Mouse (Mus musculus): ENCODE measurements around the gene Clec4g. TPM values are rescaled to one million over a fixed set of nuclear protein-coding genes. Genes with fewer than 3 reads are reported as not detected.
A peak's percentile ranks its signal among the peaks of the same experiment; 100 is the strongest.
"Not testable (repeated sequence)": the region's sequence is repeated elsewhere in the genome, so short reads cannot be mapped to it uniquely, and the experiment has no call there.

Gene Clec4g
- 0.13 and 0.15 TPM in 2 replicates for polyA plus RNA-seq (2012; rRNA removed)

DNA sequence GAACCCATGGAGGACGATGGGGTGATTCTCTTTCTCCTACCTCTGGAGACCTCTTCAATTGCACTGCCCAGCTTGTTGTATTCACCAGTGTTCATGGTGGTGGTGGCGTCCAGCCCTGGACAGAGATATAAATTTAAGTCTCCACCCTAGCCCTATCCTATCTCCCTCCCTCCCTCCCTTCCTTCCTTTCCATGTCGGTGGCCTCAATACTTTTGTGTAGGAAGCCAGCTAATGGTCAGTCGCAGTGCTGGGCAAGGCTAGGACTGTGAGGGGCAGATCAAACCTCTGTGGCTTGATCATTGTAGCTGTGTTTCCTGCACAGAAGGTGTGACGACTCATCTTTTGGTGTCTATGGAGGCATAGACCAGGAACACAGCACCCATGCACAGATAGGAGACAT is at the start of gene Clec4g:
Clec4g (minus strand) TSS at position 101 of the 400 bp plus-strand sequence.
- H3K4me3 ChIP-seq (ENCODE audit: insufficient read depth, low read length) = no peak within 1 kb of the TSS
- no peaks in the 10 kb centered on the region for H3K4me1 ChIP-seq (ENCODE audit: control insufficient read depth, insufficient read depth, low read length)
- H3K27ac ChIP-seq (ENCODE audit: insufficient read depth, low read length) = no peak within 1 kb of the TSS
- TF ChIP-seq CTCF (IDR thresholded peaks at IDR 0.05; ENCODE audit: extremely low read depth, insufficient read depth, low read length) = no peak
- TF ChIP-seq POLR2A (IDR thresholded peaks at IDR 0.05; ENCODE audit: extremely low read depth, insufficient read depth, low read length) = no peak

DNA sequence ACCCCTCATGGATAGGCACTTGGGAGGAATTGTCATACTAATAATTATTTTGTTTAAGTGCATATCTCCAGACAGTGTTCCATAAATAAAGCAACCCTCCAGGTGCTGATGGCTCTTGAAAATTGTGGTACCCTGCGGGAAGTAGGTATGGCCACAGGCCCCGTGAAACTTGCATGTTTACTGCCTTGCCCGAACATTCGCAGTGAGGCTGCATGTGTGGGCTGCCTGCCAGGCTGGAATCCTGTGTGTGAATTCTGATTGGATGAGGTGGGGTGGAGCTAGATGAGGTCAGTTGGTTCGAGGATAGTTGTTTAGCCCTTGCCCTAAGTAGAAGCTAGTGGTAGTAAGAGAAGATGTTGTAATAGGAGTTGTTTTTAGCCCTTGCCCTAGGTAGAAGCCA is 48.2 kb upstream of the Clec4g start:
- H3K4me1 ChIP-seq (ENCODE audit: control insufficient read depth, insufficient read depth, low read length); H3K27ac ChIP-seq (ENCODE audit: insufficient read depth, low read length); H3K4me3 ChIP-seq (ENCODE audit: insufficient read depth, low read length): not testable (repeated sequence)

DNA sequence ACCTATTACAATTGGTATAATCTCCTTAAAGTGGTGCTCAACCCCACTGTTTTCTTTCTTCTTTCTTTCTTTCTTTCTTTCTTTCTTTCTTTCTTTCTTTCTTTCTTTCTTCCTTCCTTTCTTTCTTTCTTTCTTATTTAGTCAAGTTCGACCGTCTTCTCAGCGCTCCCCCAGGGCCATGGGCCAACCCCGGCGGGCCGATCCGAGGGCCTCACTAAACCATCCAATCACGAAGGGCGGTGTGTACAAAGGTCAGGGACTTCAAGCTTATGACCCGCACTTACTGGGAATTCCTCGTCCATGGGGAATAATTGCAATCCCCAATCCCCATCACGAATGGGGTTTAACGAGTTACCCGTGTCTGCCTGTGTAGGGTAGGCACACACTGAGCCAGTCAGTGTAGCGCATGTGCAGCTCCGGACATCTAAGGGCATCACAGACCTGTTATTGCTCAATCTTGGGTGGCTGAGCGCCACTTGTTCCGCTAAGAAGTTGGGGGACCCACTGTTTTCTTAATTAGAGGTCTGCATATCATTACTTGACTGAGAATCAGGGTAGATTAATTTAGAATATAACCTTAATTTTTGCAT is 33.9 kb upstream of the Clec4g start:
- H3K4me3 ChIP-seq (ENCODE audit: insufficient read depth, low read length) = no peak overlapping the region
- no peak overlapping the region for H3K27ac ChIP-seq (ENCODE audit: insufficient read depth, low read length)
- TF ChIP-seq CTCF (IDR thresholded peaks at IDR 0.05; ENCODE audit: extremely low read depth, insufficient read depth, low read length) (no peak), POLR2A (IDR thresholded peaks at IDR 0.05; ENCODE audit: extremely low read depth, insufficient read depth, low read length) (no peak)
- H3K4me1 ChIP-seq (ENCODE audit: control insufficient read depth, insufficient read depth, low read length) = no peaks in the 10 kb centered on the region

DNA sequence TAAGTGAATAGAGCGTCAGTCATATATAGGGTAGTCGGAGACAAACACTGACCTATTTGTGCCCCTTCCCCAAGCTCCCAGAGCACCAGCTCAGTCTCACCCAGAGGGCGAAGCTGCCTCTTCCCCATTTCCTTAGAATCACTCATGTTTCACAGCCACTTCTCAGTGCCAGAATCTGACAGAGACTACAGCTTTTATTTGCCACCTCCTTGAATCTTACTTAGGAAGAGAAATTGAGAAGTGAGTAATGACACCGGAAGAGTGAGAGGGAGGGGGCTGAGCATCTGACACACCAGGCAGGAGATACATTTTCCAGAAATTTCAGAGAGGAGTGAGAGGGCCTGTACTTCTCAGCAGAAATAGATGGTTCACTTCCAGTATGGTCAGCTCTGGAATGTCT is 28.3 kb upstream of the Clec4g start, which contains the start of gene Cd209a:
Cd209a (minus strand) TSS at position 224 of the 400 bp plus-strand sequence.
- no peak for TF ChIP-seq CTCF (IDR thresholded peaks at IDR 0.05; ENCODE audit: extremely low read depth, insufficient read depth, low read length)
- TF ChIP-seq POLR2A (IDR thresholded peaks at IDR 0.05; ENCODE audit: extremely low read depth, insufficient read depth, low read length) = no peak
- H3K4me3 ChIP-seq (ENCODE audit: insufficient read depth, low read length) = no peak within 1 kb of the TSS
- H3K4me1 ChIP-seq (ENCODE audit: control insufficient read depth, insufficient read depth, low read length) = no peaks in the 10 kb centered on the region
- no peak within 1 kb of the TSS for H3K27ac ChIP-seq (ENCODE audit: insufficient read depth, low read length)

DNA sequence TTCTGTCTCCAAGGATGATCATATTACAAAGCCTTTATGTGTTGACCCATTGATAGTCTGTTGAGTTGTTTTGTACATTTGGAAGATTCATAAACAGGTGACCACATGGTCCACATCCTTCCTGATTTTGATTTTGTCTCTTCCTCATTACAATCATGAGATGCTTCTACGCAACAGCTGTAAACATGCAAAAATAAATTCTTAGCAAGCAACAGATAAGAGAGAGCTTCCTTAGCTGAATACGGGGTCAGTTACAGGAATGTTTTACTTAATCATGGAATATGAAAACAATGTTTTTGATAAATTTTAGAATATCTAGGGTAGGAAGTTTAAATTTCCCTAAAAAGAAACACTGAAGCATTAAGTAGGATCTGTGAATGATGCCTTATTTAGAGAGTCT is 16.5 kb upstream of the Clec4g start:
- no peak for TF ChIP-seq POLR2A (IDR thresholded peaks at IDR 0.05; ENCODE audit: extremely low read depth, insufficient read depth, low read length)
- no peak for TF ChIP-seq CTCF (IDR thresholded peaks at IDR 0.05; ENCODE audit: extremely low read depth, insufficient read depth, low read length)
- no peak overlapping the region for H3K27ac ChIP-seq (ENCODE audit: insufficient read depth, low read length)
- H3K4me1 ChIP-seq (ENCODE audit: control insufficient read depth, insufficient read depth, low read length) = no peaks in the 10 kb centered on the region
- H3K4me3 ChIP-seq (ENCODE audit: insufficient read depth, low read length) = no peak overlapping the region

DNA sequence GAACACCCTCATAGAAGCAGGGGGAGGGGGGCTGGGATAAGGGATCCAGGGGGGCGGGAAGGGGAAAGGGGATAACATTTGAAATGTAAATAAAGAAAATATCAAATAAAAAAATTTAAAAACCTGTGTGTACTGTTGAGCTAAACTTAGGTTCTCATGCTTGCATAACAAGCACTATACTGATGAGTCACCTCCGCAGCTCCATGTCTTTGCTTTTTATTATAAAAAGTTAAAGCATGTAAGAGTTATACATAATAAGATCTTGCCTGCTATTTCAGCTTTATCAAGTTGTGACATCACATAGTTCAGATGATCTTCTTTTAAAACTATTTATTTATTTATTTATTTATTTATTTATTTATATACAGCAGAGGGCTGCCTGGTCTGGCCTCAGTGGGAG is 15.1 kb upstream of the Clec4g start:
- no peak overlapping the region for H3K27ac ChIP-seq (ENCODE audit: insufficient read depth, low read length)
- H3K4me3 ChIP-seq (ENCODE audit: insufficient read depth, low read length) = no peak overlapping the region
- no peak for TF ChIP-seq POLR2A (IDR thresholded peaks at IDR 0.05; ENCODE audit: extremely low read depth, insufficient read depth, low read length)
- no peaks in the 10 kb centered on the region for H3K4me1 ChIP-seq (ENCODE audit: control insufficient read depth, insufficient read depth, low read length)

DNA sequence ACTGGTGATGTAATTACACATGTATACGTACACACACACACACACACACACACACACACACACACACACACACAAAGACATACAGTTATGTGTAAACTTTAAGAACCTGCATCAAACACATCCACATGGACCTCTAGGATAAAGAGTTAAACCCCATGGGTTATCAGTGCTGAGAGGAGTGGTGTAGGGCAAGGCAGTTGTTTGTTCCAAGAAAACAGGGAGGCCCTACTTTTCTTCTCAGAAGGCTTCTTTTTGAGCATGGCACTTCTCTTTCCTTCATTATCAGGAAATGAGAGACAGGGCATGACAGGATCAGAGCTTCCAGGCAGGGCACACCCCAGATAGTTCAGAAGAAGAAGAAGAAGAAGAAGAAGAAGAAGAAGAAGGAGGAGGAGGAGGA is 13.6 kb upstream of the Clec4g start:
- no peaks in the 10 kb centered on the region for H3K4me1 ChIP-seq (ENCODE audit: control insufficient read depth, insufficient read depth, low read length)
- TF ChIP-seq POLR2A (IDR thresholded peaks at IDR 0.05; ENCODE audit: extremely low read depth, insufficient read depth, low read length) (no peak), CTCF (IDR thresholded peaks at IDR 0.05; ENCODE audit: extremely low read depth, insufficient read depth, low read length) (no peak)
- H3K27ac ChIP-seq (ENCODE audit: insufficient read depth, low read length) = no peak overlapping the region
- no peak overlapping the region for H3K4me3 ChIP-seq (ENCODE audit: insufficient read depth, low read length)

DNA sequence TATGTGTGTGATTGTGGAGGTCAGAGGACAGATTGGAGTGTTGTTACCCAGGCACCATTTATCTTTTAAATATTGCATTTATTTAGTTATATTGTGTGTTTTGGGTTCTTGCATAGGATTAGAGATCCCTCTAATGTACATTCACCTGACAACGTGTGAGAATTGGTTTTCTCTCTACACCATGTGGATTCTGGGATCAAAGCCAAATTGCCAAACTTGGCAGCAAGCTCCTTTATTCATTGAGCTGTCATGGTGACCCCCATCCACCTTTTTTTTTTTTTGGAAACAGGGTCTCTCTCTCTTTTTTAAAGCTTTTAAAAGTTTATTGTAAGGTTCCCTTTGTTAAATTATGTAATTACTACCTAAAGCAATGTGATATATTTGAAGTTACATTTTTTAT is 590 bp upstream of the Clec4g start:
- no peak for TF ChIP-seq CTCF (IDR thresholded peaks at IDR 0.05; ENCODE audit: extremely low read depth, insufficient read depth, low read length)
- no peak for TF ChIP-seq POLR2A (IDR thresholded peaks at IDR 0.05; ENCODE audit: extremely low read depth, insufficient read depth, low read length)
- no peak overlapping the region for H3K27ac ChIP-seq (ENCODE audit: insufficient read depth, low read length)
- H3K4me3 ChIP-seq (ENCODE audit: insufficient read depth, low read length) = no peak overlapping the region
- no peaks in the 10 kb centered on the region for H3K4me1 ChIP-seq (ENCODE audit: control insufficient read depth, insufficient read depth, low read length)

DNA sequence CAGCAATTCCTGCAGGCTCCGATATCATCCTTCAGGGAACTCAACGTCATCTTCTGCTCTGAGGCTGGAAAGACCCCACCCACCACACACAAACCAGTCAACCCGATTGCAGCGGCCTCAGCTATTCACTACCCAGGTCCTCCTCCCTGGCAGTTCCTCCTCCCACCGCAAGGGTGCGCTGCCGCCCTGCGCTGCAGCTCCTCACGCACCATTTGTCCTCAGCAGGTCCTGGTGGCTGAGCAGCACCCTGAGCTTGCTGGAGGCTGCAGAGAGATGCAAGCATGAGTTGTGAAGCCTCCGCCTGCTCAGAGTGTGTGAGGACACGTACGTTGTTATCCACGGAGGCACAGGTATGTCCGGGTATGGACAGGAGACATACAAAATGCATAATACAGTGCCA is 1.9 kb downstream of the Clec4g start:
- H3K4me1 ChIP-seq (ENCODE audit: control insufficient read depth, insufficient read depth, low read length) = no peaks in the 10 kb centered on the region
- H3K27ac ChIP-seq (ENCODE audit: insufficient read depth, low read length) = no peak overlapping the region
- H3K4me3 ChIP-seq (ENCODE audit: insufficient read depth, low read length) = no peak overlapping the region
- TF ChIP-seq POLR2A (IDR thresholded peaks at IDR 0.05; ENCODE audit: extremely low read depth, insufficient read depth, low read length) = no peak
- TF ChIP-seq CTCF (IDR thresholded peaks at IDR 0.05; ENCODE audit: extremely low read depth, insufficient read depth, low read length) = peak; percentile 65

DNA sequence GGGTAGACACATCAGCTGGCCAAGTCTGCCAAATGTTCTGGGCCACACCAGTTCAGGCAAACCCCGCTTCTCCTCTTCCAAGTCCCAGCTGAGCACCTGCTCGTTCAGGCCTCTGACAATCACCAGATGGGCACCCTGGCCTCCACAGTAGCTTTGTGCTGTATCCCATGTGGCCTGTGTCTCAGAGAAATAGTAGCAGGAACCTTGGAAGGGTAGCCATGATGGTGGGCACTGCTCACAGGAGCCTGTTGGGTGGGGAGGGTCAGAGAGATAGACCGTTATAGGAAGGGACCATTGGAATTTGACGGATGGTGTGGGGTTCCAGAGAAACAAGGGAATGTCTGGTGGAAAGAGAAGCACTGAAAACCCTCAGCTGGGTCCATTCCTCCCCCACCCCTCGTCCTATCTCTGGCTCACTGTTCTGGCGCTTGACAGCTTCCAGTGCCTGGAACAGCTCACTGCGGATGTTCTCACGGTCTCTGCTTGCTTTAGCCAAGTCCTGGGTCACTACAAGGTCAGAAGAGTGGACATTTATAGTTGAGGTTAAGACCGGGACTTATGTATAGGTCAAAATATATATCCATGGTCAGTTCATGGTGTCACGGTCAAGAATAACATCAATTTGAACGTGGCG is 3.0 kb downstream of the Clec4g start:
- Histone ChIP-seq H3K4me1 (ENCODE audit: control insufficient read depth, insufficient read depth, low read length) (no peaks in the 10 kb centered on the region), H3K4me3 (ENCODE audit: insufficient read depth, low read length) (no peak overlapping the region), H3K27ac (ENCODE audit: insufficient read depth, low read length) (no peak overlapping the region)
- TF ChIP-seq POLR2A (IDR thresholded peaks at IDR 0.05; ENCODE audit: extremely low read depth, insufficient read depth, low read length) = no peak
- TF ChIP-seq CTCF (IDR thresholded peaks at IDR 0.05; ENCODE audit: extremely low read depth, insufficient read depth, low read length) = no peak

Data from cortical plate, adult 2 months (tissue).